Mouse (Mus musculus): Measurements from ENCODE around the gene Zfp503.
A peak's percentile ranks its signal among the peaks of the same experiment; 100 is the strongest.

The Zfp503 gene

DNA sequence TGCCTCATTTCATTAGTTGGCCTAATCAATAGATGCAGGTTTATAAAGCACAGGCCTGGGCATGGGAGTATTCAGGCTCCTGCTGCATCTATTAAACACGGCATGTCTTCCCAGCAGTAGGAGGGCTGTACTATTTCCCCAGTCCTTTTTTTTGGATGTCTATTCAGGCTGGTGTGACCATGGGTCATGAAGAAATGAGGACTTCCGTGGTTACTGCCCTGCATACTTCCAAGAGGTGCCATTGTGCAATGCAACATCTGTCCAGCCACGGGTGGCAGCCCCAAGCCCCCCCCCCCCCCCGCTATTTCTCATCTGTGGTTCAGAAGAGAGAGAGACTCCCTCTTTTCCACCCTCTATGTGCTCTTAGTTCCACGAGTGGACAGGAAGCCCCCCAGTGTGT is 23.1 kb downstream of the Zfp503 start:
- DNase-seq: no peak

DNA sequence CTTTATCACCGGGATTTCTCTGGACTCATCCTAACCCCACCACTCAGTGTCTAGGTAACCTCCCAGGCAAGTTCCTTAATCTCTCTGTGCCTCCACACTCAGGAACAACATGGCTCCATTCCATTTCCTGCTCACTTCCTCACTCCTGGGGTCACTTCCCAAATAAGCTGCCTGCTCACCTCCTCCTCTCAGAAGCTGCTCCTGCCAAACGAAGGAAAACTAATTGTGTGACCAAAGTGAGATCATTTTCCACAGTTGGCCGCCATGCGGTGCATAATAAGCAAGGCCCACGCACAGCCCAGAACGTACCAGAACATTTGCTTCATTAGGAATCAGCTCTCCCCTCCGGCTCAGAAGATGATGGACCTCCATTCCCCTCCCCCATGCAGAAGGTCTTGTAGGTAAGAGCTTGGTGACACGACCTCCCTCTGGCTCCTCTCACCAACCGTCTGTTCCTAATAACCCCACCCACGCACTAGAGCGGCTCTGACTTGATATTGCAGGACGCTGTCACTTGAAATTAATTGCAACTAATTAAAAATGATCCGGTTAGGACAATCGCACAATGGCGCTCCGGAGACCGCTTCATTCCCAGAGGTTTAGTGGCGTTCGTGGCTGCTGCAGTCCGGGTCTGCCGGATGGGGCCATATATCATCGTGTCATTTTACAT is 26.9 kb downstream of the Zfp503 start:
- DNase-seq: peak; percentile 17 to 23

DNA sequence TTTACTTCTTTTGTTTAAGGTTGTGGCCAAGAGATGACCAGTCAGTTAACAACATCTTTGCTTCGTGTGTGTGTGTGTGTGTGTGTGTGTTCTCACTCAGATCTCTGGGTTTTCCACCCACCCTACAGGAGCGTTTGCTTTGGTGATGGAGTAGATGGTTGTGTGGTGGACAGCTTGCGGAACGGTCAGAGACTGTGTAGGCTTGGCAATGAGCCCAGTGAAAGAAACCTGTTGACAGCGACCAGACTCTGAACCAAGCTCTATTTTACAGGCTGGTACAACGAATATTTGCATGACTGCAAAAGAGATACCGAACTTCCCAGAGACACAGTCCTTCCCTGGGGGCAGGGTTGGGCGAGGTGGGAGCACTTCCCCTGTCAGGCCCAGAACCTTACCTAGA is 30.2 kb downstream of the Zfp503 start:
- peak in 1 of 2 experiments; percentile 20 for DNase-seq

DNA sequence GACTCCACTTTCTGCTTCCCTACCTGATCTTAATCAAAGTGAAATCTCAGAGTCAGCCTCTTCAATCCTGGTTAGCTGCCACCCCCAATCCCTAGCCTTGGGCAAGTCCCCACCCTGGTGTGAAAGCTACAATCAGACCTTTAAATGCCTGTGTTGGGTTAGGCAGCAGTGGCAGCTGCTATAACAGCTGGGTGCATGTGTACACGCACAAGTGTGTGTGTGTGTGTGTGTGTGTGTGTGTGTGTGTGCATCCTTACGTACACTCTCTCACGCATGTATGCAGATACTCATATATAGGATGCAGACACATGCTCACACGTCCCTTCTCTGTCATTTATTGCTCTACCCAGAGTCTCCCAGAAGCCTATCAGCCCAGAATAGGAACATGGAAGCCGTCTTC is 30.8 kb downstream of the Zfp503 start:
- DNase-seq: no peak

DNA sequence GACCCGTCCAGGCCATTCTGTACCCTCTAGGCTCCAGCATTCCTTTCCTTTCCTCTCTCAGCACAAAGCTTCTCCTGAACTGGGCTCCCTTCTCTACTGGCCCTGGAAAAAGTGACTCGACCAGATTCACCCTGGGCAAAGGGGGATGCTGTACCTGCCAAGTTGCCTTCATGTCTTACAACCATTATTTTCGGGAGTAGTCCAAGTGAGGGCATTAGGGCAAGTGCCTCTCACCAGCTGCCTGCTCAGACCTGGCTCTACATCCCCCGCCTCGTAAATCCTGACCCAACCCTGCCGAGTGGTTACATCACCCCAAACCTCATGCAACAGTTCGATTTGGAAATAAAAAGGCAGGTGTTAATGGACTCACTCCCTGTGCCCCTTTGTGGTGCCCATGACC is 36.9 kb downstream of the Zfp503 start:
- DNase-seq: no peak

DNA sequence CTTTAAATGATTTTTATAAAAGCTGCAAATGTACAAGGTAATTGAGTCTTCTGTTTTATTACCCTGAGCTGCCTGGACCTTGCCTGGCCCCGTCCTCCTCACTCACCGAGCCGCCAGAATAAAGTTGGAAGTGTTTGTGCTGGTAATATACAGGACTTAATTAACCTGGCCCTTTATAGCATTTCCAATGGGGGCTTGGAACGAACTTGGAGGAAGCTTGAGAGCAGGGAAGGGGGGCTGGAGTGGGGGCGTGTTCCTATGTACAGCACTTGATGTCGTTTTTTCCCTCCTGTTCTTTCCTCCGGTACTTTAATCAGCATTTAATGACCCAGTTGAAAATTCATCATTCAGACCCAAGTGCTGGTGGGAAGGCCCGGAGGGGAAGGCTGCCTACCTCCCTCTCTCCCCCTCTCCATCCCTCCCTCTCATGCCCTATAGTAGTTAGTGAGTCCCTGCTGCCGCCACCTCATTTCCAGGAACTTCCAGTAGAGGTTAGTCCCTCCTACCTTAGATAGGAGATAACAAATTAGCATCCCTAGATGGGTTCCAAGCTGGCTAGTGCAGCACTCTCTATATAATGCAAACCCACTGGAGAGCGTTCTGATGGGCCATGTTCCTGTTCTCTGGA is 37.4 kb downstream of the Zfp503 start:
- DNase-seq: no peak

DNA sequence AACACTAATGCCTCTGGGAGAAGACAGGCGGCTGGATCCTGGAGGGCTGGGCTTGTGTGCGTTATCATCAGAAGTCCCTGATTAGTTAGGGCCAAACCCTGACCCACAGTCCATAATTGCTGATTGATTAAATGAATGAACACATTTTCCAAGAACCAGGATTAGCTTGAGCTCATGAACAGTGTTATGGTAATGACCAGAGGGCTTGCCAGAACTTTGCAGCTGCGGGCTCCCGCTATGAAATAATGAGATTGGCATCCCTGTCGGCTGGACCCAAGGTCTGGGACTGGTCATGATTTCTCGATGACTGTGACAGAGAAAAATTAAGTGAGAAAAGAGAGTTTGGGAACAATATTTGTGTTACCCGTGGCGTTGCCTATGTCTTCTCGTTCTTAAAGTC is 44.5 kb downstream of the Zfp503 start:
- no peak for DNase-seq

DNA sequence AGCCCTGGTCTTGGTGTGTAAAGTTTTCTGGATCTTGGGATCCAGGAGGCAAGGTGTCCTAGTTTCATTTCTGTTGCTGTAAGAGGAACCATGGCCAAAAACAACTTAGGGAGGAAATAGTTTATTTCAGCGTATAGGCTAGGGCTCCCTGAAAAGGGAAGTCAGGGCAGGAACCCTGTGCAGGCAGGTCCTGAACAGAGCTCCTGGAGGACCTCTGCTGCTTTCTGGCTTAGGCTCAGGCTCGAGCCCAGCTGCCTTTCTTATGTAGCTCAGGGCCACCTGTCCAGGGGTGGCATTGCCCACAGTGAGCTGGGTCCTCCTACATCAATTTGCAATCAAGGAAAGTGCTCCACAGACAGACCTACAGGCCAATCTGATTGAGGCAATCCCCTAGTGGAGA is 47.8 kb downstream of the Zfp503 start:
- no peak for DNase-seq

DNA sequence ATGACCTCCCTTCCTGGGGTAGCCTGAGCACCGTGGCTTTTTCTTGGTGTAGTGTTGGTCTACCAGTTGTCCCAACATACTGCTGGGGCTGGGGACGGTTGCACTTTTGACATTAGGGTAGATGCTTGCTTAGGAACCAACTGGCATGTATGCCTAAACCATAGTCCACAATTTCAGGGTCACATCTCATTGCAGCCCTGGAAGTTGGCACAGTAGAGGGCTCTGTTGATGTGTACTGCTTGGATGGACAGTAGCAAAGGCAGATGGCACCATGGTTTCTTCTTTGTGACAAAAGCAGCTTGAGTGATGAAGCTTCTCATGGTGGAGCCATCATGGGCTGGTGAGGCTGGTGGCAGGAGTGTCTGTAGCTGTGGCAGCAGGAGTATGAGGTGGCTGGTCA is 52.3 kb downstream of the Zfp503 start:
- DNase-seq: no peak

DNA sequence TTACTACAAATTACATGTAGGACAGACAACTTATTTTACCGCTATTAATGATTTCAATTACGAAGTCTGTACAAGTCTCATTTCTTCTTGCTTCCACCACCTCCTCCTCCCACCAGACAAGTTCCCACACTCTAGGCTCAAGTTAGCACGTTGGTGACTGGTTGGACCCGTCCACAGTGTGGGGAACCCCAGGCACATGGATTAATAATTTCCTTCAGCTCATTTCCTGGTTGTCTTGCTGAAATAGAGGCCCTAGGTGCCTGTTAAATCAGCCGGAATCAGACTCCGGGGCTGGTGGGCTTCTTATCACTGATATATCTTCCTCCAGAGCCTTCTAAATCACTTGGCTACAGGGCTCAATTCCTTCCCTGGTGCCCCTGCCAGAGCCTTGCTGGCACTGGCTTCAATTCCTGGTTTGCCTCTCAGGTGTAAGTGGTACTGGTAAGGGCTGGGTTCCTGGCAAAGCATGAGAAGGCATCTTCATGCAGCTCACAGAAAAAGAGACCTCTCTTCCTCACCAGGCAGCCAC is 53.2 kb downstream of the Zfp503 start:
- DNase-seq: no peak
